Mouse (Mus musculus): ENCODE measurements around the gene Mgrn1. TPM values are rescaled to one million over a fixed set of nuclear protein-coding genes. Genes with fewer than 3 reads are reported as not detected.

Gene Mgrn1
- total RNA-seq, 1 experiment from 2014 or later, result 78.8 TPM

- no peak for ATAC-seq (ENCODE audit: extremely low read depth, insufficient number of reproducible peaks, low FRiP score, poor library complexity, severe bottlenecking)
These were observed 17.5 kb downstream of the Mgrn1 start for GRCm38 (mm10) chr16:4903491-4904102.

GRCm38 (mm10) chr16:4904878-4905277 lies 18.8 kb downstream of the Mgrn1 start:
- ATAC-seq (ENCODE audit: extremely low read depth, insufficient number of reproducible peaks, low FRiP score, poor library complexity, severe bottlenecking), result no peak

- ATAC-seq (ENCODE audit: extremely low read depth, insufficient number of reproducible peaks, low FRiP score, poor library complexity, severe bottlenecking), result no peak
These were observed 19.5 kb downstream of the Mgrn1 start for GRCm38 (mm10) chr16:4905591-4905990.

- no peak for ATAC-seq (ENCODE audit: extremely low read depth, insufficient number of reproducible peaks, low FRiP score, poor library complexity, severe bottlenecking)
These were observed 20.5 kb downstream of the Mgrn1 start for GRCm38 (mm10) chr16:4906559-4906958.

DNA sequence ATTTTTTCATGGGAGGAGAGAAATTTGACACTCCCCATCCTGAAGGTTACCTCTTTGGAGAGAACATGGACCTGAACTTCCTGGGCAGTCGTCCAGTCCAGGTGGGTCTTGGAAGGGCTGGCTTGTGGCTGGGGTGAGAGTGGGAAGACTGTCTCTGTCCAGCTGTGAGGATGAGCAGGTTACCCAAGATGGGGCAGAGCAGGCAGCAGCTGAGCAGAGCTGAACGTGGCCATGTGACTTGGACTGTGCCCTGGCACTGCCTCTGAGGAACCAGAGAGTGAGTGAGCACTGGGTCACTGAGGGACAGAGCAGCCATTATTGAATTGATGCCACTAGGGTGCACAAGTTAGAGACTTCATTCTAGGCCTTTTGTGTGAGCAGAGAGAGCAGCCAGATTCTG lies 21.3 kb downstream of the Mgrn1 start:
- ATAC-seq (ENCODE audit: extremely low read depth, insufficient number of reproducible peaks, low FRiP score, poor library complexity, severe bottlenecking), result no peak

GRCm38 (mm10) chr16:4907972-4908371 lies 21.9 kb downstream of the Mgrn1 start:
- ATAC-seq (ENCODE audit: extremely low read depth, insufficient number of reproducible peaks, low FRiP score, poor library complexity, severe bottlenecking), result peak; percentile 89

- no peak for ATAC-seq (ENCODE audit: extremely low read depth, insufficient number of reproducible peaks, low FRiP score, poor library complexity, severe bottlenecking)
These were observed 23.7 kb downstream of the Mgrn1 start for GRCm38 (mm10) chr16:4909745-4910144.

DNA sequence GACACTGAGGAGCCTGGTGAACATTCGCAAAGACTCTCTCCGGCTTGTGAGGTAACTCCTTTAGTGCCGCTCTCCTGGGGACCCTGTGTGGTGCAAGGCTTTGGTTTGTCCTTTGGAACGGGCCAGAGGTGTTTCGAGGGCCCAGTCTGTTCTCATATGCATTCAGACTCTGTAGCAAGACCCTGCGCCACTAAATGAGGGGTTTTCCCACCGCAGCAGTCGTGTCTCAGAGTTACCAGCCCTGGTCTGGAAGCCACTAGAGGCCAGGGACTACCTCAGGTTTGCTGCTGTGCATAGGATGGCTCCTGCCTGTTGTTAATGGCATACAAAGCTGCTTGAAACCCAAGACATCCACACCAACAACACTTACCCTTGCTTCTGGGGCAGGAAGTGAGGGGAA lies 24.7 kb downstream of the Mgrn1 start:
- no peak for ATAC-seq (ENCODE audit: extremely low read depth, insufficient number of reproducible peaks, low FRiP score, poor library complexity, severe bottlenecking)

DNA sequence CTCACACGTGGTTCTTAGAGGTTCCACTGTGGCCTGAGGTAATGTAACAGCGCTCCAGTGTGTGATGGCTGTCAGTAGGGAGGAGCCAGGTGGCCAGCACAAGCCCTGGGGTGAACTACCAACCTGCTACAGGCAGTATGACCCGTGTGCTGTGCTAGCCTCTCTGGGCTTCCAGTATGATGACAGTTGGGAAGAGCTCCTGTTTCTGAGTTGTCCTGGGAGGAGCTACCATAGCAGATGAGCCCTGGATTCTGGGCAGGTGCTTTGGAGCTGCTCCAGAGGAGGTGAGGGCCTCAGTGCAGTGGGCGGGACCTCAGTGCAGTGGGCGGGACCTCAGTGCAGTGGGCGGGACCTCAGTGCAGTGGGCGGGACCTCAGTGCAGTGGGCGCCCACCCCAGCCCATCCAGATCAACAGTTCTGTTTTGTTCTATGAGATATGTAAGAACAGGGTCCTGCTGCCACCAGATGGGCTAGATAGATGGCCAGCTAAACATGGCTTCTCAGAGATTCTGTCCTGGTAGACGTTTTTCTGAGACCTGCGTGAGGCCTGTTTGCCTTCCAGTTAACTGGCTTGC lies 26.1 kb downstream of the Mgrn1 start:
- no peak for ATAC-seq (ENCODE audit: extremely low read depth, insufficient number of reproducible peaks, low FRiP score, poor library complexity, severe bottlenecking)

GRCm38 (mm10) chr16:4912907-4913782 lies 27.1 kb downstream of the Mgrn1 start:
- peak; percentile 81 for ATAC-seq (ENCODE audit: extremely low read depth, insufficient number of reproducible peaks, low FRiP score, poor library complexity, severe bottlenecking)

- peak; percentile 62 for ATAC-seq (ENCODE audit: extremely low read depth, insufficient number of reproducible peaks, low FRiP score, poor library complexity, severe bottlenecking)
These were observed 28.0 kb downstream of the Mgrn1 start for GRCm38 (mm10) chr16:4913783-4914735.

- no peak for ATAC-seq (ENCODE audit: extremely low read depth, insufficient number of reproducible peaks, low FRiP score, poor library complexity, severe bottlenecking)
These were observed 29.9 kb downstream of the Mgrn1 start for GRCm38 (mm10) chr16:4915931-4916330.

DNA sequence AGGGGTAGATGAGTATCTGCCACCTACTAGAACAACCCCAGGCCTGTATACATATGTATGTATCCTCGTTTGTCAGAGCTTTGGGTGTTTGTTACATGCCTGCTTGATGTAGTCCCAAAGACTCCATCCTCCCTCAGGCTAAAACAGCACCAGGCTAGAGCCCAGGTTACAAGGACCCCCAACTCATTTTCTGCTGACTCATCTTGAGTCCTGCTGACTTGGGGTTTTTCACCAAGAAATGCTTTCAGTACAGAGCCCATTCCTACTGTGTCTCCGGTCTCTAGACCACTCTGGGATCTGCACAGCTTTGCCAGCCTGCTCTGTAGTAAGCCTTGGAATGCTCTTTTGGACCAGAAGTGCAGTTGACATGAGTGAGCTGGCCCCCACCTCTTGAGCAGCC lies 30.6 kb downstream of the Mgrn1 start:
- no peak for ATAC-seq (ENCODE audit: extremely low read depth, insufficient number of reproducible peaks, low FRiP score, poor library complexity, severe bottlenecking)

DNA sequence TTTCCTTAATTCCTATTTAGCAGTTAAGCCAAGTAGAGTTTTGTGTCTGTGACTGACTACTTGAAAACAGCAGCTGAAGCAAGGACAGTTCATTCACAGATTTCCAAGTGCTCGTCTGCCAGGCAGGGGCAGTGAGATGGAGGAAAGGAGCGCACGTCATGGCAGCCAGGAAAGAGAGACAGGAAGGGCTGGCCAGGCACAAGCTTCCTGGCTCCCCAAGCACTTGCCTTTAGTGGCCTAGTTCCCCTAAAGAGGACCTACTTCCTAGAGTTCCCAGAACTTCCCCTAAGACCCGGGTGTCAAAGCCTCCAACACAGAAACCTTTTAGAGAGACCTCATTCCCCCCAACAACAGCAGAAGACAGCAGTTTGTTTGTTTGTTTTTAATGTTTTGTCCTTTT lies 34.5 kb downstream of the Mgrn1 start:
- no peak for ATAC-seq (ENCODE audit: extremely low read depth, insufficient number of reproducible peaks, low FRiP score, poor library complexity, severe bottlenecking)

- no peak for ATAC-seq (ENCODE audit: extremely low read depth, insufficient number of reproducible peaks, low FRiP score, poor library complexity, severe bottlenecking)
These were observed 36.4 kb downstream of the Mgrn1 start for GRCm38 (mm10) chr16:4922481-4922880.

DNA sequence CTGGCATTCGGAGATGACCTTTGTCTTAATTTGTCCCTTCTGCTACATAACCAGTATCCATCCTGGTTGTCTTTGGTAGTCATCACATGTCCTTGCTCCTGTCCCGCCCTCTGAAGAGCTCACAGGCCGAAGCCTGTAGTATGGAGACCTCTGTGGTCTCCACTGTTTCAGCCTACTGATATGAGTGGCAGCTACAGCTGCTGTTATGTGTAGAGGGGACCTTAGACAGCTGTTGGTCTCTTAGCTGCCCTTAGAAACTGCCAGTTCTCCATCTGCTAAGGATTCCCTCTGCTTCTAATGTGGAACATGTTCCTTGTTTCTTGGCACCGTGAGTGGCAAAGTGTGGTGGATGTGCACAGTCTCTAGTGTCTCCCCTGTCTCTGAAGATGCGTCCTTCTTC lies 37.9 kb downstream of the Mgrn1 start:
- ATAC-seq (ENCODE audit: extremely low read depth, insufficient number of reproducible peaks, low FRiP score, poor library complexity, severe bottlenecking), result no peak

GRCm38 (mm10) chr16:4927967-4928366 lies 41.9 kb downstream of the Mgrn1 start:
- no peak for ATAC-seq (ENCODE audit: extremely low read depth, insufficient number of reproducible peaks, low FRiP score, poor library complexity, severe bottlenecking)

GRCm38 (mm10) chr16:4928474-4928873 lies 42.4 kb downstream of the Mgrn1 start:
- ATAC-seq (ENCODE audit: extremely low read depth, insufficient number of reproducible peaks, low FRiP score, poor library complexity, severe bottlenecking), result no peak

DNA sequence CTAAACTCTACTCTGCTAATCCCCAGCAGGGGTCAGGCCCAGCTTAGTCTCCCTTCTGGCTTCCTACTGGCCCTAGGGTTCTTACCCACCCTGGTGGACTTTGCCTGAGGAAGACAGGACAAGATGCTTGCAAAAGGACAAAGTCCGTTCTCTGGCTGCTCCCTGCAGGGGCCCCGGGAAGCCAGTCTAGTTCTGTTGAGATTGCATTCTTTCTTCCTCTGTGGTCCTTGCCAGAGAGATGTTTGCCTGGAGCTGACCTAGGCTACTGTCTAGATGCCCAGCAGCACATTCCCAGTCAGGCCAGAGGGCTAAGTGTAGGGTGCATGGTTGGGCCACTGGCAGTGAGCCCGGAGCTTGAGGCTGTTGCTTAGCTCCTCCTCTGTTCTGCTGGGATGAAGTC lies 46.4 kb downstream of the Mgrn1 start:
- no peak for ATAC-seq (ENCODE audit: extremely low read depth, insufficient number of reproducible peaks, low FRiP score, poor library complexity, severe bottlenecking)
